Mouse (Mus musculus): ENCODE measurements around the gene Hnrnpm.

DNA sequence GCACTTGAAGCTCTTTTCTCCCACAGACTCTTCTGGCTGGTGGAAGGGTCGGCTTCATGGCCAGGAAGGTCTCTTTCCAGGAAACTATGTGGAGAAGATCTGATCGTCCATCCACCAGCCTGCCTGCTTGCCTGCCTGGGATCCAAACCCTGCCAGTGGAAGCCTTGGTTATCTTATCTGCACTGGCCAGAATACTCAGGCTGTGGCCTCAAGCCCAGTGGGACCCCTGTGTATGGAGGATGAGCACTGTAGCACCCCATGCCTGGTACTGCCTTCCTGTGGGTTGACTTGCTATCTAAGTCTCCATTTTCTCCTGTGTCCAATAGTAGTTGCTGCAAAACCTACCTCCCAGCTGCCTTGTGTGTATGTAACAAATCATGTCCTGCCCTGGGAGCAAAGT is 79.4 kb downstream of the Hnrnpm start:
- TF ChIP-seq CTCF (IDR thresholded peaks at IDR 0.05; ENCODE audit: borderline replicate concordance, control insufficient read depth, extremely low read depth, insufficient read depth, low read length, poor library complexity) = no peak
- no peak for TF ChIP-seq POLR2A (IDR thresholded peaks at IDR 0.05; ENCODE audit: control insufficient read depth, extremely low read depth, insufficient read depth, low read length, poor library complexity)

All from thymus, adult 2 months (tissue).